Mouse (Mus musculus) small intestine, adult 2 months (tissue): ENCODE data around the gene Hspb1. TPM values are rescaled to one million over a fixed set of nuclear protein-coding genes. Genes with fewer than 3 reads are reported as not detected.

Experiments
- H3K27ac ChIP-seq: fragments of 200-500 bp; 2 replicates; pipeline ENCODE4 v1.5.1; 2012; ENCODE audit warnings: low read depth, low read length, control low read depth, inconsistent platforms; ENCODE audit not compliant: insufficient read depth
- H3K27me3 ChIP-seq: fragments of 200-500 bp; 2 replicates; pipeline ENCODE4 v1.6.1; 2012; ENCODE audit warnings: mild to moderate bottlenecking, moderate library complexity, low read length, inconsistent platforms; ENCODE audit not compliant: control insufficient read depth, insufficient read depth
- H3K36me3 ChIP-seq: fragments of 200-500 bp; 2 replicates; pipeline ENCODE4 v1.6.1; 2012; ENCODE audit warnings: mild to moderate bottlenecking, low read length, control low read depth, inconsistent platforms; ENCODE audit not compliant: control insufficient read depth, insufficient read depth
- H3K4me1 ChIP-seq: fragments of 200-500 bp; 2 replicates; pipeline ENCODE4 v1.6.1; 2012; ENCODE audit warnings: low read length, inconsistent platforms, mixed read lengths; ENCODE audit not compliant: control insufficient read depth, insufficient read depth, insufficient read length
- H3K4me3 ChIP-seq: fragments of 200-500 bp; 2 replicates; pipeline ENCODE4 v1.5.1; 2012; ENCODE audit warnings: low read depth, mild to moderate bottlenecking, control low read depth, inconsistent platforms, low read length, moderate library complexity
- CTCF ChIP-seq: fragments of 200-500 bp; IDR thresholded peaks from 2 replicates; pipeline ENCODE4 v1.5.1; 2012; ENCODE audit warnings: low read depth, mild to moderate bottlenecking, control low read depth, inconsistent platforms, low read length, moderate library complexity, mixed read lengths; ENCODE audit not compliant: insufficient replicate concordance, insufficient read length; ENCODE audit errors: extremely low read depth
- POLR2A ChIP-seq: fragments of 200-500 bp; IDR thresholded peaks from 2 replicates; pipeline ENCODE4 v1.6.1; 2012; ENCODE audit warnings: low read depth, mild to moderate bottlenecking, control low read depth, inconsistent platforms, low read length, moderate library complexity
- WGBS: fragments of 180-500 bp; shearing (Covaris S2); methylation state at CpG from one replicate; pipeline ENCODE4 v1.1.7; 2018; 5-methylcytosine and 5-hydroxymethylcytosine counted together
- polyA plus RNA-seq: library from polyadenylated mRNA; depleted of rRNA; stranded (reverse); fragments of >200 nt; gene quantifications from 2 replicates; pipeline ENCODE4 v1.2.3, GENCODE M21; 2012

The Hspb1 gene
- polyA plus RNA-seq, 1 experiment: 91.6 TPM

GRCm38 (mm10) chr5:135869661-135870423, 17.9 kb upstream of the Hspb1 start:
- Histone ChIP-seq H3K36me3 (no peaks in the 10 kb centered on the region), H3K4me3 (no peak overlapping the region), H3K4me1 (peaks cover 3% of the 10 kb centered on the region; the same call in 1 of the 2 replicates), H3K27ac (no peak overlapping the region), H3K27me3 (peaks cover 52% of the 10 kb centered on the region)
- WGBS: 65% methylated on average over 14 of the region's 14 CpGs
- TF ChIP-seq POLR2A (no peak), CTCF (no peak)

GRCm38 (mm10) chr5:135870505-135870904, 17.2 kb upstream of the Hspb1 start:
- no peak for TF ChIP-seq POLR2A
- no peak for TF ChIP-seq CTCF
- Histone ChIP-seq H3K4me1 (peaks cover 3% of the 10 kb centered on the region; the same call in 1 of the 2 replicates), H3K4me3 (no peak overlapping the region), H3K27ac (no peak overlapping the region), H3K27me3 (peaks cover 52% of the 10 kb centered on the region), H3K36me3 (no peaks in the 10 kb centered on the region)
- WGBS: 44% methylated on average over 5 of the region's 5 CpGs

GRCm38 (mm10) chr5:135872996-135873395, 14.7 kb upstream of the Hspb1 start:
- peaks cover 2% of the 10 kb centered on the region; the same call in 1 of the 2 replicates for H3K4me1 ChIP-seq
- peaks cover 39% of the 10 kb centered on the region for H3K27me3 ChIP-seq
- no peaks in the 10 kb centered on the region for H3K36me3 ChIP-seq
- H3K27ac ChIP-seq: no peak overlapping the region
- WGBS: 29% methylated on average over 16 of the region's 16 CpGs
- no peak overlapping the region for H3K4me3 ChIP-seq
- TF ChIP-seq CTCF (no peak), POLR2A (no peak)

- TF ChIP-seq POLR2A: no peak
- no peak for TF ChIP-seq CTCF
- Histone ChIP-seq H3K4me1 (no peaks in the 10 kb centered on the region), H3K4me3 (no peak overlapping the region), H3K36me3 (no peaks in the 10 kb centered on the region), H3K27me3 (peaks cover 31% of the 10 kb centered on the region), H3K27ac (no peak overlapping the region)
- 37% methylated on average over 9 of the region's 9 CpGs for WGBS
These were observed 14.0 kb upstream of the Hspb1 start for GRCm38 (mm10) chr5:135873753-135874152.

- WGBS: 7% methylated on average over 8 of the region's 8 CpGs
- H3K4me1 ChIP-seq: peaks cover 9% of the 10 kb centered on the region
- peaks cover 10% of the 10 kb centered on the region; the same call in 1 of the 2 replicates for H3K27me3 ChIP-seq
- H3K36me3 ChIP-seq: no peaks in the 10 kb centered on the region
- TF ChIP-seq CTCF: peak; percentile 31; the same call in 1 of the 2 replicates
- no peak for TF ChIP-seq POLR2A
- no peak overlapping the region for H3K4me3 ChIP-seq
- H3K27ac ChIP-seq: no peak overlapping the region
These were observed 10.5 kb upstream of the Hspb1 start for GRCm38 (mm10) chr5:135877180-135877579.

- peak overlapping the region; percentile 54 for H3K4me3 ChIP-seq
- TF ChIP-seq POLR2A: no peak
- TF ChIP-seq CTCF: peak; percentile 73; the same call in 1 of the 2 replicates
- peaks cover 9% of the 10 kb centered on the region for H3K4me1 ChIP-seq
- no peak overlapping the region for H3K27ac ChIP-seq
- no peaks in the 10 kb centered on the region for H3K36me3 ChIP-seq
- peaks cover 8% of the 10 kb centered on the region; the same call in 1 of the 2 replicates for H3K27me3 ChIP-seq
- under 1% methylated on average over 16 of the region's 16 CpGs for WGBS
These were observed 9.9 kb upstream of the Hspb1 start for GRCm38 (mm10) chr5:135877831-135878231.

GRCm38 (mm10) chr5:135879449-135880158, 8.1 kb upstream of the Hspb1 start:
- Histone ChIP-seq H3K27me3 (no peaks in the 10 kb centered on the region), H3K36me3 (no peaks in the 10 kb centered on the region), H3K4me3 (no peak overlapping the region), H3K4me1 (peaks cover 9% of the 10 kb centered on the region), H3K27ac (peak overlapping the region; percentile 63)
- 7% methylated on average over 13 of the region's 13 CpGs for WGBS
- TF ChIP-seq POLR2A: no peak
- no peak for TF ChIP-seq CTCF
